Mouse (Mus musculus): ENCODE results near the gene 4921517D22Rik. TPM values are rescaled to one million over a fixed set of nuclear protein-coding genes. Genes with fewer than 3 reads are reported as not detected.

4921517D22Rik gene
- polyA plus RNA-seq, 1 experiment from 2014 or later, result not detected

- WGBS, result 91% methylated on average over 7 of the region's 7 CpGs
- no peak overlapping the region for H3K27ac ChIP-seq
- peaks cover 37% of the 10 kb centered on the region for H3K36me3 ChIP-seq
These were observed 56.1 kb downstream of the 4921517D22Rik start for GRCm38 (mm10) chr13:59637800-59638199.

More at GRCm38 (mm10) chr13:59637800-59638199, 56.1 kb downstream of the 4921517D22Rik start:
- H3K4me2 ChIP-seq, result no peak overlapping the region
- H3K4me1 ChIP-seq, result no peaks in the 10 kb centered on the region
- ATAC-seq (ENCODE audit: insufficient read depth, low FRiP score, low read depth), result no peak
- no peaks in the 10 kb centered on the region for H3K27me3 ChIP-seq (replicated peaks)
- H3K4me3 ChIP-seq (replicated peaks), result no peak overlapping the region
- no peaks in the 10 kb centered on the region for H3K9me3 ChIP-seq
- no peak overlapping the region for H3K9ac ChIP-seq

Other genes with a start within 250 kb of the 4921517D22Rik start
- gene Agtpbp1, start 108.9 kb downstream of the 4921517D22Rik start, polyA plus RNA-seq (2015; fragmentation: Nextera tagmentation; extraction: Ambion mirVana), result 19.0 and 20.1 TPM in 2 replicates
- gene Naa35, start 108.8 kb downstream of the 4921517D22Rik start, polyA plus RNA-seq (2015; fragmentation: Nextera tagmentation; extraction: Ambion mirVana), result 83.3 and 86.7 TPM in 2 replicates
- gene Golm1, start 18.3 kb downstream of the 4921517D22Rik start, polyA plus RNA-seq (2015; fragmentation: Nextera tagmentation; extraction: Ambion mirVana), result 77.2 and 80.9 TPM in 2 replicates
- gene Spata31d1a, start 16.2 kb upstream of the 4921517D22Rik start, polyA plus RNA-seq (2015; fragmentation: Nextera tagmentation; extraction: Ambion mirVana), result not detected in 2 replicates
- not detected in 2 replicates for gene Spata31d1b, start 18.2 kb upstream of the 4921517D22Rik start, polyA plus RNA-seq (2015; fragmentation: Nextera tagmentation; extraction: Ambion mirVana)
- gene Spata31d1d, start 37.6 kb upstream of the 4921517D22Rik start, polyA plus RNA-seq (2015; fragmentation: Nextera tagmentation; extraction: Ambion mirVana), result not detected in 2 replicates
- not detected in 2 replicates for gene 1700014D04Rik, start 52.6 kb upstream of the 4921517D22Rik start, polyA plus RNA-seq (2015; fragmentation: Nextera tagmentation; extraction: Ambion mirVana)
- gene Isca1, start 75.7 kb upstream of the 4921517D22Rik start, polyA plus RNA-seq (2015; fragmentation: Nextera tagmentation; extraction: Ambion mirVana), result 121 and 127 TPM in 2 replicates
- not detected in 2 replicates for gene Gm49354, start 88.1 kb upstream of the 4921517D22Rik start, polyA plus RNA-seq (2015; fragmentation: Nextera tagmentation; extraction: Ambion mirVana)
- 48.1 and 50.6 TPM in 2 replicates for gene Tut7, start 129.0 kb upstream of the 4921517D22Rik start, polyA plus RNA-seq (2015; fragmentation: Nextera tagmentation; extraction: Ambion mirVana)

All from stomach, embryonic 15.5 days (tissue).